Mouse (Mus musculus): ENCODE data around the gene E130208F15Rik. TPM values are rescaled to one million over a fixed set of nuclear protein-coding genes. Genes with fewer than 3 reads are reported as not detected.
A peak's percentile ranks its signal among the peaks of the same experiment; 100 is the strongest.

The E130208F15Rik gene
- total and polyA plus RNA-seq, 2 experiments from 2014 or later, result 0.05 TPM; not detected in 1

DNA sequence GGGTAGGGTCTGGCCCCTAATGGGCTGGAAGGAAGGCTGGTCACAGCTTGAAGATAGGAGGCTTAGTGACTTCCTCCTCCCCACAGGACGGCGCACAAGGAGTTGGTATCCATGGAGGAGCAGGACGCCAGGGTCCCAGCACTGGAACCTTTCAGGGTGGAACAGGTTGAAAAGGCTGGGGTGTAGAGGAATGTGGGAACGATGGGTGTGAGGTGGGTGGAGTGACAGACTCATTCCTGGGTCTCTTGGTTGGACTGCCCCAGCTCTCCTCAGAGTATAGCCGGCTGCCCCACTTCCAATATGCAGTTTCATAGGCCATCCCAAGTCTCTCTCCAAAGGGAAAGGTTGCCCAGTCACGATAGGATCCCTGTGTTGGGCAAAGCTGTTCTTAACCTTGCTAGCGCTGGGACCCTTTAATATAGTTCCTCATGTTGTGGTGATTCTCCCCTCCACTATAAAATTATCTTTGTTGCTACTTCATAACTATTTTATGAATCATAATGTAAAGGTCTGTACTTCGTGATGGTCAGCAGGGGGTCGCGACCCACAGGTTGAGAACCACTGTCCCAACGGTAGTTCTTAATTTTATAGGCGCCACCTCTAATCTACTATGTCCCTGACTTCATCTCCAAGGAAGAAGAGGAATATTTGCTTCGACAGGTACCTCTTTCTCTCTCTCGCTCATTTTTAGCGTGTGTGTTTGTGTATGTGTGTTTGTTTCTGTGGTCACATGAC, 12.0 kb upstream of the E130208F15Rik start:
- no peak overlapping the region for H3K27ac ChIP-seq (ENCODE audit: low read depth, low read length)
- WGBS, result 69% methylated on average over 15 of the region's 15 CpGs
- ATAC-seq (ENCODE audit: low FRiP score), result no peak

DNA sequence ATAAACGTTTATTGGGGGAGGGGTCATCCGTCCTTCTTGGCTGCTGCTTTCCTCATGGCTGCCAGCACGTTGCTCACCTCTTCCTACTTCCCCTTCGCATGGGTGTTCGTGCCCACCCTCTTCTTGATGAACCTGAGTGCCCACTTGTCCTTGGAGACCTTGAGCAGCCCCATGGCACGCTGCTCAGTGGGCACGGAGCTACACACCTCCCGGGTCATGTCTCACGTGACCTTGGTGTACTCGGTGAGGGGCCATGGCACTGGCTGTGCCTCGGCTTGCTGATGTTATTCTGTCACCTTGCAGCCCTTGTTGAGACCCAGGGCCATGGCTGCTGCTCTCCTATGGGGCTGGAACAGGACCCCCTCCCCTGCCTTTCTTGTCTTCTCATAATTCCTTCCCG, 11.4 kb upstream of the E130208F15Rik start:
- H3K27ac ChIP-seq (ENCODE audit: low read depth, low read length), result no peak overlapping the region
- H3K27me3 ChIP-seq (ENCODE audit: insufficient read depth, low read length), result no peaks in the 10 kb centered on the region
- no peak overlapping the region for H3K9ac ChIP-seq (replicated peaks; ENCODE audit: low read length, poor library complexity, severe bottlenecking)
- H3K9me3 ChIP-seq (ENCODE audit: low read length), result no peaks in the 10 kb centered on the region
- no peak for TF ChIP-seq CTCF (IDR thresholded peaks at IDR 0.05)
- ATAC-seq (ENCODE audit: low FRiP score), result no peak
- no peak overlapping the region for H3K4me2 ChIP-seq (ENCODE audit: low read depth, low read length, poor library complexity, severe bottlenecking)
- no peak for DNase-seq (ENCODE audit: low spot score)
- peaks cover 25% of the 10 kb centered on the region for H3K36me3 ChIP-seq (ENCODE audit: insufficient read depth, low read length)
- peaks cover 8% of the 10 kb centered on the region; the same call in 1 of the 2 replicates for H3K4me1 ChIP-seq (ENCODE audit: insufficient read depth, low read length)
- WGBS, result 92% methylated on average over 12 of the region's 12 CpGs
- H3K4me3 ChIP-seq (ENCODE audit: low read depth, low read length), result no peak overlapping the region

More for the DNA sequence above, 12.0 kb upstream of the E130208F15Rik start:
- H3K4me3 ChIP-seq (ENCODE audit: low read depth, low read length), result peak overlapping the region; percentile 55
- no peaks in the 10 kb centered on the region for H3K27me3 ChIP-seq (ENCODE audit: insufficient read depth, low read length)
- peak overlapping the region; percentile 78 for H3K4me2 ChIP-seq (ENCODE audit: low read depth, low read length, poor library complexity, severe bottlenecking)
- H3K4me1 ChIP-seq (ENCODE audit: insufficient read depth, low read length), result peaks cover 8% of the 10 kb centered on the region; the same call in 1 of the 2 replicates
- H3K36me3 ChIP-seq (ENCODE audit: insufficient read depth, low read length), result peaks cover 25% of the 10 kb centered on the region
- H3K9ac ChIP-seq (replicated peaks; ENCODE audit: low read length, poor library complexity, severe bottlenecking), result peak overlapping the region; percentile 54
- DNase-seq (ENCODE audit: low spot score), result no peak
- H3K9me3 ChIP-seq (ENCODE audit: low read length), result no peaks in the 10 kb centered on the region
- no peak for TF ChIP-seq CTCF (IDR thresholded peaks at IDR 0.05)

GRCm38 (mm10) chr7:30313666-30314320, 7.7 kb upstream of the E130208F15Rik start:
- ATAC-seq (ENCODE audit: low FRiP score), result no peak
- Histone ChIP-seq H3K4me1 (ENCODE audit: insufficient read depth, low read length) (0 out of 2 replicates have a peak, but pooled peaks cover 4% of the 10 kb centered on the region), H3K4me2 (ENCODE audit: low read depth, low read length, poor library complexity, severe bottlenecking) (no peak overlapping the region), H3K27ac (ENCODE audit: low read depth, low read length) (no peak overlapping the region), H3K9me3 (ENCODE audit: low read length) (no peaks in the 10 kb centered on the region), H3K9ac (replicated peaks; ENCODE audit: low read length, poor library complexity, severe bottlenecking) (no peak overlapping the region), H3K27me3 (ENCODE audit: insufficient read depth, low read length) (no peaks in the 10 kb centered on the region), H3K36me3 (ENCODE audit: insufficient read depth, low read length) (0 out of 2 replicates have a peak, but pooled peaks cover 7% of the 10 kb centered on the region), H3K4me3 (ENCODE audit: low read depth, low read length) (no peak overlapping the region)
- WGBS, result 50% methylated on average over 25 of the region's 27 CpGs
- TF ChIP-seq CTCF (IDR thresholded peaks at IDR 0.05), result no peak
- no peak for DNase-seq (ENCODE audit: low spot score)

DNA sequence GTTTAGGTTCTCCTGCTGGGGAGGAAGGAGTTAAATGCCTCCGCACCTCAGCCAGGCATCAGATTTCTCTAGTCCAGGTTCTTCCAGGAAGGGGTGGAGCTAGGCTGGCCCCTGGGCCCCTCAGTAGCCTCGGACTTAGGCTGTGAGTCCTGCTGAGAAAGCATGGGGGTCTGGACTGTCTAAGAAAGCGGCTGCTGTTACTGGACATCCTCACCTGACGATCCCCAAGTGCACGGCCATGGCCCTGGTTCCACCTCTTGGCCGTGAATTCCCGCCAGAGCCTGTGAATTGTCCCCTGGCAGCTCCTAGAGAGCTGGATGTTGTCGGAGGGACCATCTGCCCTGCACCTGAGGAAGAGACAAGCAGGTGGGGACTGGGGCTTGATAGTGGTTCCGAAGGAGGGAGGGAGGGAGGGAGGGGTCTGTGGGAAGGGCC, 6.8 kb upstream of the E130208F15Rik start, which contains the start of gene Syne4:
TSS of gene Syne4 (plus strand) at position 87 of the 435 bp plus-strand sequence.
- Histone ChIP-seq H3K27me3 (ENCODE audit: insufficient read depth, low read length) (no peaks in the 10 kb centered on the region), H3K27ac (ENCODE audit: low read depth, low read length) (no peak within 1 kb of the TSS), H3K4me2 (ENCODE audit: low read depth, low read length, poor library complexity, severe bottlenecking) (no peak within 1 kb of the TSS), H3K4me1 (ENCODE audit: insufficient read depth, low read length) (no peaks in the 10 kb centered on the region), H3K9ac (replicated peaks; ENCODE audit: low read length, poor library complexity, severe bottlenecking) (no peak within 1 kb of the TSS), H3K36me3 (ENCODE audit: insufficient read depth, low read length) (0 out of 2 replicates have a peak, but pooled peaks cover 7% of the 10 kb centered on the region), H3K4me3 (ENCODE audit: low read depth, low read length) (no peak within 1 kb of the TSS), H3K9me3 (ENCODE audit: low read length) (no peaks in the 10 kb centered on the region)
- ATAC-seq (ENCODE audit: low FRiP score) (no peak), DNase-seq (ENCODE audit: low spot score) (no peak)
- WGBS, result 8% methylated on average over 9 of the region's 9 CpGs
- no peak for TF ChIP-seq CTCF (IDR thresholded peaks at IDR 0.05)

GRCm38 (mm10) chr7:30315559-30316529, 5.7 kb upstream of the E130208F15Rik start:
- Histone ChIP-seq H3K4me3 (ENCODE audit: low read depth, low read length) (no peak overlapping the region), H3K4me1 (ENCODE audit: insufficient read depth, low read length) (no peaks in the 10 kb centered on the region), H3K4me2 (ENCODE audit: low read depth, low read length, poor library complexity, severe bottlenecking) (no peak overlapping the region), H3K36me3 (ENCODE audit: insufficient read depth, low read length) (0 out of 2 replicates have a peak, but pooled peaks cover under 1% of the 10 kb centered on the region), H3K27me3 (ENCODE audit: insufficient read depth, low read length) (no peaks in the 10 kb centered on the region), H3K9me3 (ENCODE audit: low read length) (no peaks in the 10 kb centered on the region), H3K9ac (replicated peaks; ENCODE audit: low read length, poor library complexity, severe bottlenecking) (no peak overlapping the region), H3K27ac (ENCODE audit: low read depth, low read length) (no peak overlapping the region)
- no peak for TF ChIP-seq CTCF (IDR thresholded peaks at IDR 0.05)
- DNase-seq (ENCODE audit: low spot score) (no peak), ATAC-seq (ENCODE audit: low FRiP score) (no peak)
- 81% methylated on average over 13 of the region's 13 CpGs for WGBS
